In the genomic region with DNA sequence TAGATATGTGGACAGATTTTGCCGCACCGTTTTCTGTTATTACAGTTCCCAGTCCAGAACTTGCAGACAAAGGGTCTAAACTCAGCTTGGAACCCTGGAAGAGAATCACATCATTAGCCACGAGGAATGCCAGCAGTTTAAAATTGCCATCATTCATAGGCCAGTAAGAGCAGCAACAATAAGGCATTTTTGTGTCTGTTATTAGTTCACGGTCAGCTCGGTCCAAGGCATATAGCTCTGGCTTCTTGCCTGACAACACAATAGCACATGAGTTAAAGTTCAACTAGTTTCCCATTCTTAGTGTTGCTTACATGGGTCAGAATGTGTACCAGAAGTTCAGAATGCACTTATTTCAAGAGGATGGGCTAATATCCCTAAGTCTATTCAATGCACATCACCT, we compare ENCODE assay signal across 12 mouse cellular contexts.
"Had no signal": no experiment of that assay in that cellular context is flagged by ENCODE, and none has a peak within 500 bp of the region (broad histone marks: within the 10 kb centered on the region; RNA-seq: fewer than 3 reads in every experiment).

No protein-coding gene starts in this region.

- H3K4me3 ChIP-seq: left cerebral cortex, adult 2 months; liver, embryonic 13.5 days had no signal

- H3K9ac ChIP-seq: liver, embryonic 13.5 days; midbrain, embryonic 12.5 days had no signal

- H3K4me2 ChIP-seq: liver, embryonic 13.5 days had no signal

- H3K27me3 ChIP-seq: liver, embryonic 13.5 days had no signal

- ATAC-seq: inflammation-experienced regulatory T-cells, adult 6 months; intestine, embryonic 16.5 days had no signal

- H3K36me3 ChIP-seq: liver, embryonic 13.5 days; midbrain, embryonic 12.5 days had no signal

- H3K4me1 ChIP-seq: liver, embryonic 13.5 days had no signal

- H3K9me3 ChIP-seq: liver, embryonic 13.5 days; midbrain, embryonic 12.5 days had no signal

- H3K27ac ChIP-seq: left cerebral cortex, adult 2 months; liver, embryonic 13.5 days; midbrain, embryonic 12.5 days had no signal

- DNase-seq: kidney, adult 2 months; layer of hippocampus, postnatal 36 days; liver, embryonic 13.5 days; lung, adult 2 months; lung, postnatal 14 days; lung, postnatal 4 days; thymus, adult 18-20 months; thymus, postnatal 36 days had no signal
